Mouse (Mus musculus) heart, adult 11 months (tissue): ENCODE results near the gene Pfn2.
"Not testable (repeated sequence)": the region's sequence is repeated elsewhere in the genome, so short reads cannot be mapped to it uniquely, and the experiment has no call there.

Source experiments
- DNase-seq: peaks from one replicate; pipeline ENCODE4 v3.0.0; 2022

The Pfn2 gene

DNA sequence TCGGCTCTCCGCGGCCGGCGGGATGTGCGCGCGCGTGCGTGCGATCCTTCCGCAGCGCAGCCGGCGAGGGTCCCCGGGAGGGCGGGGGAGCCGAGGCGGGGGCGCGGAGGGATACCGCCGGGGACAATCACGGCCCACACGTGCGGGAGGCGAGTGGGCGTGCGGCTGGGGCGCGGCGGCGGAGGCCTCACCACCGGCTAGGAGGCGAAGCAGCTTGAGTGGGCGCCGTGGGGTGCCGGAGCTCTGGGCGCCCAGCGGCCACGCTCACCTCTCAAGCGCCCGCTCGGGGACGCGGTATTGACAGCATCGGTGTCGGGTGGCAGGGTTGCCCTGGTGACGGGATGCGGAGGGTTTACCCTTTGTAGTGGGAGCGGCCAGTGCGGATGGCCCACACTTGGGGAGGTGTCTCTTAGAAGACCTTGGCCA is at the start of gene Pfn2:
TSS of gene Pfn2 (minus strand) at position 320 of the 426 bp plus-strand sequence.
- peak; percentile 97 for DNase-seq

- no peak for DNase-seq
Measured at GRCm38 (mm10) chr3:57882945-57883344, 35.1 kb upstream of the Pfn2 start.

DNA sequence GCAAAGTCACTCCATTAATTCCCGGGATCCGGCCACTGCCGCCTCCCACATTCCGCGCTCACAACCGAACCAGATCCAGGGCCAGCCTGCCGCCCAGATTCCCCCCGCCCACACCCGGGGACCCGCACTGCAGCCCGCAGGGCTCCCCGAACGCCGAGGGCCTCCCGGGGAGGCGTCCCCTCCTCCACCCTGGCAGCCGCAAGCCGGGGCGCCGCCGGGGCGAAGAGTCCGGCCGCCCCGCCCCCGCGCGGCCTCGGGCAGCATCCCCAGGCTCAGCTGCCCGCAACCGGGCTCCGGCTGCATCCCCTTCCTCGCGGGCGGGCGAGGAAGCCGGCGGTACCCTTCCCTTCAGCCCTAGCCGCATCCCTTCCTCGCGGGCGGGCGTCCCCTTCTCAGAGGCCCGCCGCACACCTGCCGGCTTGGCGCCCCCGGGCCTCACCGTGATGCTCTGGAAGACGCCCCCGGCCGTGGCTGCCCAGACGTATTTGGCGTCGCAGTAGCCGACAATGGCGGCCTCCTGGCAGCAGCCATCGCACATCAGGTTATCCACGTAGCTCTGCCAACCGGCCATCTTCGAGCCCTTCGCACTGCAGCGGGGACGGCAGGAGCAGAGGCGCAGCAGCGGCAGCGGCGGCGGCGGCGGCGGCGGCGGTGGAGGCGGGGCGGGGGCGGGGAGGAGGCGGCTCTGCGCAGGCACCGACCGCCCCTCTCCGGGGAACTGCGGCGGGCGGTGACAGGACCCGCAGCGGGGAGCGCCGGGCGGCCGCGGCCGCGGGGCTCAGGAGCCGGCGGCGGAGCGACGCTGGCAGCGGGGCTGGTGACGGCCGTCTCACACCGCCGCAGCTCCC is 743 bp downstream of the Pfn2 start:
- peak; percentile 96 for DNase-seq

DNA sequence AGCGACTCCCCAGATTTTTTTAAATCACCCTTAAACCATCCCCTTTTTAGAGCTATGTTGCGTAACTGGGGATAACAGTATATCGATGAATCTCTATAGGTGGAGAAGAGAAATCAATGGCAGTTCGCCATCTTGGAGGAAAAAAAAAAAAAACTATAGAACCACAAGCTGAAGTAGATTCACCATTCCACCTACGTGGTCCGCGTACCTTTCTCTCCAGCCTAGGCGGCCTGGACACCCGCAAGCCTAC is 1.3 kb downstream of the Pfn2 start:
- no peak for DNase-seq

DNA sequence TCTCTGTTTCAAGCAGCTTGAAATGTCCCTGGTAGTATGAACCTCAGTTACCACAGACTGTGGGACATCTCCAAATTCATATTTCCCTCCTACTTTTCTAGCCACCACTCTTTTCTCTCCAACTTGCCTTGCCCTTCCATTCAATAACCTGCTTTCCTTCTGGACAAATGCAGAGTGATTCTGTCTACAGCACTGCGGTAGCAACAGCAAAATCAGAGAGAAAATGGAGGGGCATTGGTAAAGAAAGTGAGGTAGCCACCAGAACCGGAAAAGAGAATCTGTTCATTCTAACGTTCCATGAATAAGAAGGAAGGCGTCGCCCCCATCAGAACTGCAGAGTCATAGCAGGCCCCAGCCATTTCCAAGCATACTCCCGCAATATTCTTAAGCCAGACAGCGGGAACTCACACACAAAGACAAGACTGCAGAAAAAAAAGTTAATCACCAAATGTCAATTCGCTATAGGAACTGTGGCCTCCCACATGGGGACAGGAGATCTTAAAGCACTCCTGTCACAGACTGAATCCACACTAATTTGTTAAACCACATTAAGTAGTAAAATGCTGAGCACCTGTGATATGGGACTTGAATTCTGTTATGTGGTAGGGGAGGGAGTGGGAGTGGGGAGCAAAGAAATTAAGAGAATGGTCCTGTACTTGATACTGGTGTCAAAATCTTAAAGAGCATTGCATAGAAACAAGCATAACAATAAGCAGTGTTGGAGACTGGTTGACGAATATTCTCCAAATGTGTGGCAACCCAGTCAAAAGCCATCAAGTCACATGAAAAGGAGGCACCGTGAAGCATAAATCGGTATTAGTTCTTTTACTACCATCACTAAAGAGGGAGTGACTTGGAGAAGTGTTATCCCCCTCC is 1.9 kb downstream of the Pfn2 start:
- DNase-seq, result no peak

GRCm38 (mm10) chr3:57843775-57844174 is 4.1 kb downstream of the Pfn2 start:
- no peak for DNase-seq

DNA sequence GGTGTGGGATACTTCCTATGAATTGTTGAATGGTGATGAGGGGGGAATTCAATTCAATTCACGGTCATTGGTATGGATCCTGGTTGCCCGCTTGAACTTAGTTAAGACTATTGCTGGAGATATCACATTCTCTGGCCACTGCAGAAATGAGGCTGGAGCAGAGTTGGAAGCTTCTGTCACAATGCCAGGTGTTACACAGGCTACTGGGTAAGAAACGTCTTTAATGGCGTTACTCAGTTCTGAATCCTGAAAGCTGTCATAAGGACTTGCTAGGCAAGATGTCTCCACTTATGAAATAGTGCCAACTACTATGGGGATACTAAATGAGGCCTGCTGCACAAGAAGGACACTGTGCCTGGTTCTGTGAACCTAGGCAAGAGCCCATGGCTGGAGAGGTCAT is 11.0 kb downstream of the Pfn2 start:
- peak; percentile 29 for DNase-seq

- DNase-seq, result peak; percentile 73
Measured at GRCm38 (mm10) chr3:57833585-57833984, 14.3 kb downstream of the Pfn2 start.

DNA sequence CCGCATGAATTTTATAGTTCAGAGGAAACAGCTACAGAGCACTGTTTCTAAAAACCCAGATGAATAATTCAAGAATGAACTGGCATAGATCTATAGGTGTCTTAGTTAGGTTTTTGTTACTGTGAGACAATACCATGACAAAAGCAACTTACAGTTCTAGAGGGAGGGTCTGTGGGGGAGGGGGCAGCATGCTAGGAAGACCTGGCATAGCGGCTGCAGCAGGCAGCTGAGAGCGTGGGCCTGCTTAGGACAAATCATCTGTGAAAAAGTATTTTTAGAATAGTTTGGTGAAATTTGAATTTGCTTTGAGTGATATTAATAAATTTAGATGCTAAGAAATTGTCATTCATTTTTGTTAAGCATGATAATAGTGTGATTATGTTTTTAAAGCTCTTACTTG is 22.0 kb downstream of the Pfn2 start:
- no peak for DNase-seq

- DNase-seq, result no peak
Measured at GRCm38 (mm10) chr3:57815447-57815846, 32.4 kb downstream of the Pfn2 start.

GRCm38 (mm10) chr3:57795071-57795470 is 52.8 kb downstream of the Pfn2 start:
- not testable (repeated sequence) for DNase-seq
